Mouse (Mus musculus) midbrain, embryonic 11.5 days (tissue): ENCODE measurements around the gene Gsg1l. TPM values are rescaled to one million over a fixed set of nuclear protein-coding genes. Genes with fewer than 3 reads are reported as not detected.

Source experiments
- ATAC-seq: fragments of 200-750 bp; cut with Nextera tagmentation; 2 replicates; pipeline ENCODE4 v1.8.0; 2017; ENCODE audit warnings: moderate TSS enrichment, moderate library complexity; ENCODE audit not compliant: low FRiP score
- DNase-seq: peaks from one replicate; pipeline ENCODE4 v3.0.0; 2015; ENCODE audit warnings: low spot score; ENCODE audit errors: missing footprints
- H3K27ac ChIP-seq: fragments of 300-500 bp; sonication (generic); 2 replicates; pipeline ENCODE4 v1.5.1; 2014; ENCODE audit warnings: low read depth, low read length
- H3K27me3 ChIP-seq: fragments of 300-500 bp; sonication (generic); 2 replicates; pipeline ENCODE4 v1.6.1; 2014; ENCODE audit warnings: mild to moderate bottlenecking, low read length, moderate library complexity, mixed read lengths; ENCODE audit not compliant: control insufficient read depth, insufficient read depth
- H3K36me3 ChIP-seq: fragments of 300-500 bp; sonication (generic); 2 replicates; pipeline ENCODE4 v1.6.1; 2014; ENCODE audit warnings: mild to moderate bottlenecking, low read length, moderate library complexity, mixed read lengths; ENCODE audit not compliant: control insufficient read depth, insufficient read depth
- H3K4me1 ChIP-seq: fragments of 300-500 bp; sonication (generic); 2 replicates; pipeline ENCODE4 v1.6.1; 2014; ENCODE audit warnings: low read length; ENCODE audit not compliant: control insufficient read depth, insufficient read depth
- H3K4me2 ChIP-seq: fragments of 300-500 bp; sonication (generic); 2 replicates; pipeline ENCODE4 v1.6.1; 2014; ENCODE audit warnings: mild to moderate bottlenecking, moderate library complexity
- H3K4me3 ChIP-seq: fragments of 300-500 bp; sonication (generic); 2 replicates; pipeline ENCODE4 v1.5.1; 2014; ENCODE audit warnings: low read depth, low read length
- H3K9ac ChIP-seq: fragments of 300-500 bp; sonication (generic); 2 replicates; pipeline ENCODE4 v1.6.1; 2014; ENCODE audit warnings: low read length
- H3K9me3 ChIP-seq: fragments of 300-500 bp; sonication (generic); 2 replicates; pipeline ENCODE4 v1.6.1; 2016; ENCODE audit warnings: low read length; ENCODE audit not compliant: control insufficient read depth
- WGBS: fragments of 180-500 bp; shearing (Covaris S2); extraction: QIAGEN DNeasy Blood & Tissue Kit; methylation state at CpG from one replicate; pipeline ENCODE4 v1.1.7; 2014; 5-methylcytosine and 5-hydroxymethylcytosine counted together
- polyA plus RNA-seq: library from polyadenylated mRNA; unstranded; fragments of >200 nt; fragmentation: Nextera tagmentation; extraction: Ambion mirVana; gene quantifications from 2 replicates; pipeline ENCODE4 v1.2.1, GENCODE M21; 2014

Gsg1l gene
- polyA plus RNA-seq, 1 experiment from 2014 or later = 2.1 TPM

DNA sequence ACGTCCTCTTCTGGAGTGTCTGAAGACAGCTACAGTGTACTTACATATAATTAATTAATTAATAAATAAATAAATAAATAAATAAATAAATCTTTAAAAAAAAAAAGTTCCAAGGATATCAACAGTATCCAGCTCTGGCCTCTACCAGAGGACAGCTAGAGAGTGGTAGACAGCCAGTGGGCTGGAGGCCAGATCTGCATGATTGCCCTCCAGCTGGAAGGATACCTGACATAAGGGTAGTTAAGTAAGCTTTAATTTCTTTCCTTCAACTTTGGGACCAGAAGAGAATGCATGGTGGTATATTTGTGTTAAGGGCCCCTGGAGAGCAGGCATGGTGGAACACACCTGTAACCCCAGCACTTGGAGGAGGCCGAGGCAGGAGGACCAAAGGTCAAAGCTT, 17.6 kb upstream of the Gsg1l start:
- Histone ChIP-seq H3K9me3 (no peaks in the 10 kb centered on the region), H3K9ac (no peak overlapping the region), H3K36me3 (peaks cover 24% of the 10 kb centered on the region), H3K4me2 (no peak overlapping the region), H3K4me1 (no peaks in the 10 kb centered on the region), H3K27ac (no peak overlapping the region), H3K4me3 (no peak overlapping the region), H3K27me3 (no peaks in the 10 kb centered on the region)
- ATAC-seq (no peak), DNase-seq (no peak)
- WGBS = 91% methylated on average over 2 of the region's 2 CpGs

- no peak overlapping the region for H3K4me2 ChIP-seq
- no peak overlapping the region for H3K27ac ChIP-seq
- no peak overlapping the region for H3K9ac ChIP-seq
- H3K4me1 ChIP-seq = no peaks in the 10 kb centered on the region
- no peak overlapping the region for H3K4me3 ChIP-seq
- DNase-seq (no peak), ATAC-seq (no peak)
- WGBS = 95% methylated on average over 7 of the region's 7 CpGs
- no peaks in the 10 kb centered on the region for H3K27me3 ChIP-seq
- peaks cover 20% of the 10 kb centered on the region for H3K36me3 ChIP-seq
- no peaks in the 10 kb centered on the region for H3K9me3 ChIP-seq
Observed at GRCm38 (mm10) chr7:126099163-126099775, 17.1 kb upstream of the Gsg1l start.

DNA sequence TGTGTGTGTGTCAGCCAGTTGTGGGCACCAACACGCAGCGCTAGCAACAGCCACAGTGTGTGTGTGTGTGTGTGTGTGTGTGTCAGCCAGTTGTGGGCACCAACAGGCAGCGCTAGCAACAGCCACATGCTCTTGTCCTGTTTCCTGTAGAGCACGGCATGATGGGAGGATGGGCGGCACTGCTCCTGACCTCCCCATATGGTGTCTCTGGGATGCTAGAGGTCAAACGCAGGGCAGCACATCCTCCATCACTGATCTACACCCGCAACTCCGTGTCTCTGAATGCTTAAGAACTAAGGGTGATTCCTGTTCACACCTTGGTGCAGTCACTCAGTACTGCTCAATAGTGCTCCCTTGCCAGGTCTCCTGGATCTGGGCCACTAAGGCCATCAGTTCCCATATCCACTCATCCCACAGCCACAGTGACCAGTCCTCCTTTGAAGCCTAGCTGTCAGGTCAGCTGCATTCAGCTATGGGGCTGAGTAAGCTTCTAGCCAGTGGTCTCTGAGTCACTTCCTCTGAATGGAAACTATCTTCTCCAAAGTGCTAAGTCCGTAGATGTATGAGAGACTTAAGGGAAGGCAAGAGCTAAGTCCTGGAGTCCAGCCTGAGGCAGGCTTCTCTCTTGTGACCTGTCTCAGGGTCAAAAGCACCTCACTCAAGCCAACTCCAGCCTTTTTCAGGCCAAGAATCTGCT, 15.2 kb upstream of the Gsg1l start:
- H3K27ac ChIP-seq = no peak overlapping the region
- WGBS = 90% methylated on average over 7 of the region's 9 CpGs
- DNase-seq (no peak), ATAC-seq (no peak)
- no peaks in the 10 kb centered on the region for H3K4me1 ChIP-seq
- H3K4me2 ChIP-seq = no peak overlapping the region
- H3K4me3 ChIP-seq = no peak overlapping the region
- no peaks in the 10 kb centered on the region for H3K9me3 ChIP-seq
- H3K27me3 ChIP-seq = no peaks in the 10 kb centered on the region
- H3K9ac ChIP-seq = no peak overlapping the region
- H3K36me3 ChIP-seq = peaks cover 19% of the 10 kb centered on the region

DNA sequence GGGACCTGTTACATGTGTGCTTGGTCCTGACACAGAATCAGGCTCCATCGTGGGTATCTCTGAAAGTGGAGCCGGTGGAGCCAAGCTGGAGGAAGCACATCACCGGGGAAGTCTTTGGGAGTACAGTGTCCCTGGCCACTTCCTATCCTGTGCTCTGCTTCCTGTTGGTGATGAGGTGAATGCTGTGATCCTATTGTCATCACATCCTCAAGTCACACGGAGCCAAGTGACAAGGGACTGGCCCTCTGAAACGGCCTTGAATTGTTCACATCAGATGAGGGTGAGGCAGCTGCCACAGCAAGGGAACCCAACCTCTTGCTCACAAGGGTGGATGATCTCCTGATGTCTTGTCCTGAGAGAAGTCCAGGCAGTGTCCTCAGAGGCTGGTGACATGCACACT, 14.4 kb upstream of the Gsg1l start:
- Histone ChIP-seq H3K27ac (no peak overlapping the region), H3K4me3 (no peak overlapping the region), H3K4me1 (no peaks in the 10 kb centered on the region), H3K27me3 (no peaks in the 10 kb centered on the region), H3K36me3 (peaks cover 11% of the 10 kb centered on the region), H3K4me2 (no peak overlapping the region), H3K9me3 (no peaks in the 10 kb centered on the region), H3K9ac (no peak overlapping the region)
- ATAC-seq = no peak
- WGBS = 87% methylated on average over 5 of the region's 5 CpGs
- no peak for DNase-seq

DNA sequence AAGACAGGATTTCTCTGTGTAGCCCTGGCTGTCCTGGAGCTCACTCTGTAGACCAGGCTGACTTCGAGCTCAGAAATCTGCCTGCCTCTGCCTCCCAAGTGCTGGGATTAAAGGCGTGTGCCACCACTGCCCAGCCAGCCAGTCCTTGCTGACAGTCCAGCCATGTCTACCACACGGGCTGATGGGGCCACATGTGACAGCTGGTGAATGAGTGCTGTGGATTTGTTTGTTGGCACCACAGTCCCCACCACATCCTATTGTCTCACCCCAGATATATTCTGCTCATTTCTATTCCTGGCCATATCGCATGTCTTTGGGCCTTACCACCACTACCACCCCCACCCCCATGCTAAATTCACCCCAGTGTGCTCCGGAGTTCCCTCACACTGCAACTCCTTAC, 12.5 kb upstream of the Gsg1l start:
- H3K4me3 ChIP-seq = no peak overlapping the region
- no peaks in the 10 kb centered on the region for H3K4me1 ChIP-seq
- H3K27ac ChIP-seq = no peak overlapping the region
- no peaks in the 10 kb centered on the region for H3K9me3 ChIP-seq
- no peaks in the 10 kb centered on the region for H3K27me3 ChIP-seq
- no peak for ATAC-seq
- 89% methylated on average over 5 of the region's 5 CpGs for WGBS
- no peak overlapping the region for H3K9ac ChIP-seq
- H3K4me2 ChIP-seq = no peak overlapping the region
- DNase-seq = no peak
- H3K36me3 ChIP-seq = peaks cover 3% of the 10 kb centered on the region; the same call in 1 of the 2 replicates

- peaks cover 3% of the 10 kb centered on the region; the same call in 1 of the 2 replicates for H3K36me3 ChIP-seq
- 36% methylated on average over 3 of the region's 3 CpGs for WGBS
- ATAC-seq = no peak
Observed at GRCm38 (mm10) chr7:126093162-126093561, 11.0 kb upstream of the Gsg1l start.

DNA sequence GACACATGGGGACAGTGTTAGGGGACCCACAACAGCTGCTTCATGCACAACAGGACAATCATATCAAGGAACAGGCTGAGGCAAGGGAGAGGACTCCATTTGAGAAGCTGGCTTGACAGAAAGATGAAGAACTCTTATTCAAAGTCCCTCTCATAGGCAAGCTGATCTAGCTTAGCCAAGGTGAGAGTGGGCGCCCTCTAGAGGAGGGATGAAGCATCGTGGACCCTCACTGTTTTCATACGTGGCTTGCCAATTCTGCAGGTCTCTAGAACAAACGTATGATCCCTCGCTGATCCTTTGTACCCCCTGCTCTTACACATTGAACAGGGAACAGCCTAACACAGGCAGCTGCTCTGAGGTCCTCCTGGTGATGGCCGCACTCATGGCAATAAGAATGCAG, 7.6 kb upstream of the Gsg1l start:
- WGBS = 15% methylated on average over 6 of the region's 6 CpGs
- ATAC-seq = no peak

More at GRCm38 (mm10) chr7:126093162-126093561, 11.0 kb upstream of the Gsg1l start:
- Histone ChIP-seq H3K4me1 (no peaks in the 10 kb centered on the region), H3K4me3 (no peak overlapping the region), H3K27me3 (no peaks in the 10 kb centered on the region), H3K9me3 (no peaks in the 10 kb centered on the region), H3K9ac (no peak overlapping the region), H3K4me2 (no peak overlapping the region), H3K27ac (no peak overlapping the region)
- no peak for DNase-seq

DNA sequence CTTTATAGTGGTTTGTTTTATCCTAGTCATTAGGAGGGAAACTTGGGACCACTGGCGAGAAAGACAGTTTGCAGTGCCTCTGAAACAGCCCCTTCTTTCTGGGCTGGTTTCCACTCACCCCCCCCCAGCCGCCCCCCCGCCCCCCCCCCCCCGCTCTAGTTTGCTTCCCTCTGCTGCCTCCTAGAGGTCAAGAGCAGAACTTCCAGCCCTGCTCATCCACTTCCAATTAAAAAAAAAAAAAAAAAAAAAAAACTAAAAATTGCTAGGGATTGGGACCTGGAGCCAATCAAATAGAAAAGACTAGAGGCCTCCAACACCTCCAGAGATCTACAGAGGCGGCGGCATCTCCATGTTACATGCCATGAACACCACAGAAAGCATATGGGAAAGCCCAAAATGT, 5.9 kb upstream of the Gsg1l start:
- Histone ChIP-seq H3K27ac (no peak overlapping the region), H3K36me3 (no peaks in the 10 kb centered on the region), H3K27me3 (peaks cover 12% of the 10 kb centered on the region), H3K9me3 (no peaks in the 10 kb centered on the region), H3K9ac (no peak overlapping the region), H3K4me3 (no peak overlapping the region), H3K4me1 (peaks cover 4% of the 10 kb centered on the region; the same call in 1 of the 2 replicates), H3K4me2 (no peak overlapping the region)
- ATAC-seq (no peak), DNase-seq (no peak)
- 25% methylated on average over 4 of the region's 6 CpGs for WGBS

More for the DNA sequence above, 7.6 kb upstream of the Gsg1l start:
- Histone ChIP-seq H3K27me3 (no peaks in the 10 kb centered on the region; the same call in 1 of the 2 replicates), H3K36me3 (no peaks in the 10 kb centered on the region), H3K9ac (no peak overlapping the region), H3K27ac (no peak overlapping the region), H3K4me1 (peaks cover 4% of the 10 kb centered on the region; the same call in 1 of the 2 replicates), H3K9me3 (no peaks in the 10 kb centered on the region), H3K4me3 (no peak overlapping the region), H3K4me2 (no peak overlapping the region)
- DNase-seq = peak; percentile 93

DNA sequence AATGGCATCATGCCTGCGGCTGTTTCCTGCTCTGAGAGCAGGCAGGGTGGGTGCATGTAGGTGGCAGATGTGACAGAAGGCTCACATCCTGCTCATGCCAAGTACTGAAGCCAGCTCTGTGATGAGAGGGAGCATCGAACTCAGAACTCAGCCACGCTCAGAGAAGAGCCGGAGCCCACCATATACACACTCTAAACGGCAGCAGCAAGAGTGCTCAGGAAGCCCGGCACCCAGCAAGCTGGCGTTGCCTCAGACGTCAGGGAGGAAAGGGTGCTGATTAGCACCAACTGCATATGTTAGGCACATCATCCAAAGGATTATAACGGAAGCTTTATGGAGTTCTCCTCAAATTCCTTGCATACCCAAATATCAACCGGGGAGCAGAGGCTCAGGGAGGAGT, 5.4 kb upstream of the Gsg1l start:
- 78% methylated on average over 10 of the region's 10 CpGs for WGBS
- Histone ChIP-seq H3K4me3 (no peak overlapping the region), H3K9me3 (no peaks in the 10 kb centered on the region), H3K4me2 (no peak overlapping the region), H3K36me3 (no peaks in the 10 kb centered on the region), H3K4me1 (peaks cover 4% of the 10 kb centered on the region; the same call in 1 of the 2 replicates), H3K9ac (no peak overlapping the region), H3K27me3 (peaks cover 18% of the 10 kb centered on the region), H3K27ac (no peak overlapping the region)
- no peak for ATAC-seq
- DNase-seq = no peak
